Mouse (Mus musculus) small intestine, adult 2 months (tissue): Measurements from ENCODE around the gene Unc119b.

Source experiments
- CTCF ChIP-seq: fragments of 200-500 bp; IDR thresholded peaks from 2 replicates; pipeline ENCODE4 v1.5.1; 2012; ENCODE audit warnings: low read depth, mild to moderate bottlenecking, control low read depth, inconsistent platforms, low read length, moderate library complexity, mixed read lengths; ENCODE audit not compliant: insufficient replicate concordance, insufficient read length; ENCODE audit errors: extremely low read depth
- POLR2A ChIP-seq: fragments of 200-500 bp; IDR thresholded peaks from 2 replicates; pipeline ENCODE4 v1.6.1; 2012; ENCODE audit warnings: low read depth, mild to moderate bottlenecking, control low read depth, inconsistent platforms, low read length, moderate library complexity

- TF ChIP-seq CTCF, result no peak
- no peak for TF ChIP-seq POLR2A
Observed at GRCm38 (mm10) chr5:115140726-115141125, 6.0 kb upstream of the Unc119b start.
